Mouse (Mus musculus) heart, postnatal 4 days (tissue): ENCODE data around the gene Aaas. TPM values are rescaled to one million over a fixed set of nuclear protein-coding genes. Genes with fewer than 3 reads are reported as not detected.
"Not testable (repeated sequence)": the region's sequence is repeated elsewhere in the genome, so short reads cannot be mapped to it uniquely, and the experiment has no call there.

ENCODE experiments used
- DNase-seq: peaks from one replicate; pipeline ENCODE4 v3.0.0; 2021
- total RNA-seq, 2 experiments: library from RNA; stranded (reverse); gene quantifications; 2 replicates each; pipeline ENCODE4 v1.2.3; 2021

The Aaas gene
- total RNA-seq, 2 experiments from 2014 or later: 29.2 to 30.0 TPM

DNA sequence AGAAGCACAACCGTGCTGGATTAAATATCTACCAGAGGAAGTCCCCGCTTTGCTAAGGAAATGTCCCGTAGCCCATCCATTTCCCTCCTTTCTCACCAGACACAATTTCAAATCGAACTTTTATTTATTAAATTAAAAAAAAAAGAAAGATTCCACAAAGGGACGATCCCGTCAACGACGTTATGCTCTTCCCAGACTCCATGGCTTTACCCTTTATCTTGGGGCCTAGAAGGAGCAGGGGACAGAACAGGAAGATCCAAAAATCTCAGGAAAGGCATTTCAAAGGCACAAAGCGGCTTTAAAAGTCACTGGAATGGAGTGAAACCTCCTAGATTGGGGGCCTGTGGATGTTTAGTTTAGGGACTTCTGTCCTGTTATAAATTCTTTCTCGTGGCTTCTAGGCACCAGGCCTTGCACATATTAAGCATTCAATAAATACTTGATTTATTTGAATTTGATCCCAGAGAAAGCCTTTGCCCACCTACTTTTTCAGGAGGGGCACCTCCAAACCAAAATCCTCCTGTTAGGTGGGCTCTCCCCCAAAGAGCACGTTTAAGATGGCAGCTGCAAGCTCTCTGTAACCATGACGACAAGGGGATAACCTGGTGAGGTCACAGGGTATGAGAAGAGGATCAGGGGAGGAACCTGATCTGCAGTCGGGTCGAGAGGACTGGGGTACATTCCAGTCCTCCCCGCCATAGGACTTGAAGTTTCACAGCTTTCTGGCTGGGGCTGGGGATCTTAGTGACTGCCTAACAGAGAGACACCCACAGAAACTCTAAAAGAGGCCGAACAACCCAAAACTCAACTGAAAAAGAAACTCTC, 6.1 kb upstream of the Aaas start:
- DNase-seq: no peak

DNA sequence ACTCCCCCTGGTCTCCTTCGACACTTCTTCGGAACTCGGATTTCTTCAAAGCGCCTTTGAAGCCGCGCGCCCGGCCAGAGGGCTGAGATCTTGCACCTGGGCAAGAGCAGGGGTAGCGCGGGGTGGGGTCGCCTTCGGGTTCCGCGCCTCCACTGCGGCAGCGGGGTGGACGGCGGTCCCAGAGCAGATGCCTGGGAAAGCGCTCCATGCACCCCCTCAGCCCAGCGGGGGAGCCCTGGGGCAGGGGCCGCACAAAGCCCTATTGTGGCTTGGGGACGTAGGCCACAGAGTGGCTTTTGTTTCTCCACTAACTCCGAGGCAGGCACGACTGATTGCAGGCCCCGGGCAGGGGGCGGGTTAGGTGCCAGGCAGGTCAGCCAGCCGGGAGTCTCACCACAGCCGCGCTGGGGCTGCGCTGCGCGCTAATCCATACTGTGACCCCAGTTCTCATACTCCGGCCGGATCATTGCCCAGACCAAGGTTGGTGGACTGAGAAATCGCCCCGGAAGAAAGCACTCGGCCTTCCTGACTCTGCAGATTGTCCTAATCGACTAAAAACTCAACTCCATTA, 5.4 kb upstream of the Aaas start:
- no peak for DNase-seq

DNA sequence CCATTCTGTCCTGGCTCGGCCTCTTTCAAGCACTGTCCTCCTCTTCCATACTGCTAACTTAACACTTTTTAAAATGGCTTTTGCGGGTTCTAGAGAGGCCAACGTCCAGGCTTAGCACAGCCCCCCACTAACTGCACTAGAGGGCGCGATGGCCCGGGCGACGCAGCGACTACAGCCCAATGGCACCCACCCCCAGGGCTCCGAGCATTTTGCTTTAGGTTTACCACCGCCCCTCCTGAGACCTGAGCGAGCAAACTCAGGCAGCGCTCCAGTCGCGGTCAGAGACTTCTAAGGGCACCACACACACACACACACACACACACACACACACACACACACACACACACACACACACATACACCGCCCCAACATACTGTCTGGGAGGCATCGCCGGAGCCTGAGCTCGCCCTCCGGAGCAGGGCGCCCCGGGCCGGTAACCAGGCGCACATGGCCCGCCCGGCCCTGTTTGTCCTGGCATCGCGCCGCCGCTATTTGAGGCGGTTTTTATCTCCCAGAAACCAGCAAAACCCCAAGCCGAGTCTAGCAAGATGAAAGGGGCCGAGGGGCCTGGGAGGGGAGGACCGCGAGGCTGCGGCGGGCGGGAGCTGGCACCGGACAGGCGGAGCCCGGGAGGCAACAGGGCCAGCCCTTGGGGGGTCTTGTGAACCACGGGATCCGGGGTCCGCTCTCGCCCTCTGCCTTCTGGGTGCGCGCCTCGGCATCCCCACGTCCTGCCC, 4.7 kb upstream of the Aaas start:
- DNase-seq: peak; percentile 77

GRCm38 (mm10) chr15:102353986-102354385, 3.4 kb upstream of the Aaas start:
- DNase-seq: no peak

DNA sequence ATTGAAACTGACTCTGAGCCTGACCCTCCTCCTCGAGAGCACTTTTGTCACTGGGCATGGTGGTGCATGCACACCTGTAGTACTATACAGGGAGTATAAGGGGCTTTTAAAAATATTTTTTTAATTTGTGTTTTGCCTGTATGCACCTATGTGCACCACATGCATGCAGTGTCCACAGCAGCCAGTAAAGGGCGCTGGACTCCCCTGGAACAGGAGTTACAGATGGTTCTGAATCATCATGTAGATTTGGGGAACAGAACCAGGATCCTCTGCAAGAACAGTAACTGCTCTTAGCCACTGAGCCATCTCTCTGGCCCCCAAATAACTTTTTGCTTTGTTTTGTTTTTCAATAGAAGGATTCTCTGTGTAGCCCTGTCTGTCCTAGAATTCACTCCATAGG, 1.6 kb upstream of the Aaas start:
- no peak for DNase-seq

DNA sequence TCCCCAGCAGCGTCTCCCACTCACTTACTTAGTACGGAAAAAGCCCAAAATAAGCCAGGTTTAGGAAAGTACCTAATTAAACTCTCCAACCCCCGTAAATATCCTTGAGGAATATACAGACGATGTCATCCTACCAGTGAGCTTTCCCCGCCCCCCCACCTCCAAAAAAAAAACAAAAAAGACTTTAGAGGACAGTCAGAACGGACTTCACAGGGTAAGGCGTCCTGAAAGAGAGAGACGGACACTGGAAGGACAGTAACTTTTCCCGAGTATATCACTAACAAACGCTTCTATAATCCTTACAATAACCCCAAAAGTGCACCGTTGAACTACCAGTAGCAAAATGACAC, 346 bp upstream of the Aaas start:
- DNase-seq: peak; percentile 17

GRCm38 (mm10) chr15:102346444-102346843, 4.1 kb downstream of the Aaas start:
- no peak for DNase-seq

- DNase-seq: no peak
Measured at GRCm38 (mm10) chr15:102344490-102344889, 6.1 kb downstream of the Aaas start.

- peak; percentile 70 for DNase-seq
Measured at GRCm38 (mm10) chr15:102341580-102341979, 9.0 kb downstream of the Aaas start.

- no peak for DNase-seq
Measured at GRCm38 (mm10) chr15:102339612-102340011, 11.0 kb downstream of the Aaas start.

- no peak for DNase-seq
Measured at GRCm38 (mm10) chr15:102336946-102337345, 13.6 kb downstream of the Aaas start.

DNA sequence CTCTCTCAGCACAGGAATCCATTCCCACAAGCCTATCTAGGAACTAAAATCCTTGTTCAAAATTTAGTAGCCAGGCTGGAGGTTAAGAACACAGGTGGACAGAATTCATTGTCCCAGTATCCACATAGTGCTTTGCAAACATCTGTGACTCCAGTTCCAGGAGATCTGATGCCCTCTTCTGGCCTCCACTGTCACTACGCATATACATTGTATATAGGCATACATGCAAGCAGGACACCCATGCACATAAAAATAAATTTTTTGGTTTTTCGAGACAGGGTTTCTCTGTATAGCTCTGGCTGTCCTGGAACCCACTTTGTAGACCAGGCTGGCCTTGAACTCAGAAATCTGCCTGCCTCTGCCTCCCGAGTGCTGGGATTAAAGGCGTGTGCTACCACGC, 14.6 kb downstream of the Aaas start:
- DNase-seq: not testable (repeated sequence)

GRCm38 (mm10) chr15:102335254-102335653, 15.3 kb downstream of the Aaas start:
- DNase-seq: no peak

DNA sequence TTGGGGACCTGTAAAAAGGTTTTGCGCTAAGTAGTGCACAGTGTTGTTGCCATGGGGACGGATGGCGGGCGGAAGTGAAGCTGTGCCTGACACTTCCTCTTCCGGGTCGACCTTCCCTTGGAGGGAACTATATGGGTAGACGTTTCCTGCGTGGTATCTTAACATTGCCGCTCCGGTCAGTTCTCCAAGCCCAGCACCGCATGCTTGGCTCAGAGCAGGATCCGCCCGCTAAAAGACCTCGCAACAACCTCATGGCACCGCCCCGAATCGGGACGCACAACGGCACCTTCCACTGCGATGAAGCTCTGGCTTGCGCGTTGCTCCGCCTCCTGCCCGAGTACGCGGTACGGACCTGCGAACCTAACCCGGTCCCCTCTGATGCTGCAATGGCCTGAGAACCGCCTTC, 19.0 kb downstream of the Aaas start, which contains the start of gene Myg1:
Myg1 (plus strand) TSS at position 100 of the 406 bp plus-strand sequence.
- DNase-seq: peak; percentile 82

DNA sequence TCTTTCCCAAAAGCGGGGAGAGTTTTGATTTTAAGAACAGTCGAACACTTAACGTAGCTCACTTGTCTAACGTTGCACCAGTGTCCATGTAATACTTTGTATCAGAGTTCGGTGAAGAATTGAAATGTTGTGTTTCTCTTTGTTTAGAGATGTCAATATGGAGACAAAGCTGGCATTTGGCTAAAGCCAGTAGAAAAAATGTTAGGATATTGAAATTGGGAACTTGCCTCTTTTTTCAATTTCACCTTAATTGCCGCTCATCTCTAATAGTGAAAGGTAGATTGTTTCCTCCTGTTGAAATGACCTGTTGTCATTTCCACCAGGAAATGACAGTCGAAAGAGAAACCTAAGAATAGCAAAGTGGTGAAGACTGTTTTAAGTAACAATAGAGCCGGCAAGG, 23.7 kb downstream of the Aaas start:
- no peak for DNase-seq

DNA sequence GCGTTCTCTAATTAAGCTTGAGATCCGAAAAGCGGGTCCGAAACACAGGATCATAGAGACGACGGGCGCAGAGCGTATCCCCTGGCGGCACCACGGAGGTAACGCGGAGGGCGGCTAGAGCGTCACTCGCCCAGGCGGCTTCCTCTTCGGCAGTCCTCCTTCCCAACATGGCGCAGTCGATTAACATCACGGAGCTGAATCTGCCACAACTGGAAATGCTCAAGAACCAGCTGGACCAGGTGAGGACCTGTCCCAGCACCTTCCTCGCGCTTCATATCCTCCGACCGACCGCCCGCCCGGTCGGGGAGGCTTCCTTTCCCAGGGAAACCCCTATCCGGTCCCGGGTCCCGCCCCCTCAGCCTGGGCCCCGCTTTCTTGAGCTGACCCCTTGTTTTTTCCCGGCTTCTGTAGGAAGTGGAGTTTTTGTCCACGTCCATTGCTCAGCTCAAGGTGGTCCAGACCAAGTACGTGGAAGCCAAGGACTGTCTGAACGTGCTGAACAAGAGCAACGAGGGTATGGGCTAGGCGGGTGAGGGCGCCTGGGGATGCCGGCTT, 24.5 kb downstream of the Aaas start, which contains the start of gene Pfdn5:
Pfdn5 (plus strand) TSS at position 95 of the 555 bp plus-strand sequence.
- DNase-seq: peak; percentile 86

GRCm38 (mm10) chr15:102324654-102325473, 25.7 kb downstream of the Aaas start:
- no peak for DNase-seq

DNA sequence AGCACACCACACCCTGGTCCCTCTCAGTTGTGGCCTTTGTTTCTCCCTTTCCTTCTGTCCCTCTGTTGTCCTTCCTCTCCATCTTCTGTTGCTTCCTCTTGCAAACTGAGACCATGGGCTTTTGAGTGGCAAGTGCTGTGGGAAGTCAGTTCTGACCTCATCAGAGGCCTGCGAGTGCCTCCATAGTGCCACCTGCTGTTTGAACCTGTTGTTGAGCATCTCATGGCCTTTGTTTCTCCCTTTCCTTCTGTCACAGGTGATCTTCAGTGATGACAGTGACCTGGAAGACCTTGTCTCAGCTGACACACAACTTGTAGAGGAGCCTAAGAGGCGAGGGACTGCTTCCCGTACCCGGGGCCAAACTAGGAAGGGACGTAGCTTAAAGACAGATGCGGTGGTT, 34.3 kb downstream of the Aaas start:
- DNase-seq: peak; percentile 76

GRCm38 (mm10) chr15:102315292-102315691, 35.3 kb downstream of the Aaas start:
- no peak for DNase-seq

DNA sequence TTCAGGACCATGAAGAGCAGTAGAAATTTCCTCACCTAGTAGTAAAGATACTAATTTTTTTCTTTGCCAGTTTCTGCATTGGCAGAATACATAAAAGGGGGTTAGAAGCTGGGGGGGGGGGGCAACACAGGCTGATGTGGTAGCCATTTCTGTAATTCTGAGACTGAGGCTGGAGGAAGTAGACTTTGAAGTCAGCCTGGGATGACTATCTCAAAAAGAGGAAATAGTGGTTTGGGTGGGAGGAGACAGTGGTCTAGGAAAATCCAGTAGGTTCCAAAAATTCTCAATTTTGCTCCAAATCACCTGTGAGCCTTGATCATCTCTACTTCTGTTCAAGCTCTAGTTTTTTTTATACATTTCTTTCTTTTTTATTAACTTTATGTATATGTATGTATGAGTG, 39.1 kb downstream of the Aaas start:
- no peak for DNase-seq

GRCm38 (mm10) chr15:102310074-102310845, 40.3 kb downstream of the Aaas start:
- peak; percentile 71 for DNase-seq
